Mouse (Mus musculus) lung, postnatal 0 days (tissue): Measurements from ENCODE around the gene March11.

Experiments used
- CTCF ChIP-seq: IDR thresholded peaks from 2 replicates; pipeline ENCODE4 v1.5.1; 2016; ENCODE audit warnings: antibody characterized with exemption, mild to moderate bottlenecking
- EP300 ChIP-seq: IDR thresholded peaks from 2 replicates; pipeline ENCODE4 v1.6.1; 2016; ENCODE audit warnings: antibody characterized with exemption, mild to moderate bottlenecking, control low read depth

- TF ChIP-seq EP300 = no peak
- no peak for TF ChIP-seq CTCF
These were observed 15.6 kb upstream of the March11 start for GRCm38 (mm10) chr15:26293215-26293614.
